Mouse (Mus musculus) limb, embryonic 14.5 days (tissue): ENCODE data around the gene Chrm4. TPM values are rescaled to one million over a fixed set of nuclear protein-coding genes. Genes with fewer than 3 reads are reported as not detected.

Source experiments
- ATAC-seq: fragments of 200-750 bp; cut with Nextera tagmentation; 2 replicates; pipeline ENCODE4 v1.8.0; 2017; ENCODE audit warnings: low read depth, moderate number of reproducible peaks, moderate TSS enrichment; ENCODE audit not compliant: low FRiP score
- DNase-seq: peaks from one replicate; pipeline ENCODE4 v3.0.0-alpha.2; 2015; ENCODE audit warnings: low spot score
- H3K27ac ChIP-seq: fragments of 300-500 bp; sonication (generic); replicated peaks from 2 replicates; pipeline ENCODE4 v1.5.1; 2014; ENCODE audit warnings: low read depth, mild to moderate bottlenecking, low read length, moderate library complexity, mixed read lengths
- H3K27me3 ChIP-seq: fragments of 300-500 bp; sonication (generic); 2 replicates; pipeline ENCODE4 v1.6.1; 2014; ENCODE audit warnings: low read length, mixed read lengths; ENCODE audit not compliant: control insufficient read depth, insufficient read depth
- H3K36me3 ChIP-seq: fragments of 300-500 bp; sonication (generic); 2 replicates; pipeline ENCODE4 v1.6.1; 2014; ENCODE audit warnings: mild to moderate bottlenecking, low read length, moderate library complexity, mixed read lengths; ENCODE audit not compliant: control insufficient read depth, insufficient read depth
- H3K4me1 ChIP-seq: fragments of 300-500 bp; sonication (generic); 2 replicates; pipeline ENCODE4 v1.6.1; 2014; ENCODE audit warnings: antibody characterized with exemption, low read length, mixed read lengths; ENCODE audit not compliant: control insufficient read depth, insufficient read depth
- H3K4me2 ChIP-seq: fragments of 300-500 bp; sonication (generic); replicated peaks from 2 replicates; pipeline ENCODE4 v1.6.1; 2014; ENCODE audit warnings: low read depth, mild to moderate bottlenecking, low read length, moderate library complexity; ENCODE audit not compliant: severe bottlenecking
- H3K4me3 ChIP-seq: fragments of 300-500 bp; sonication (generic); replicated peaks from 2 replicates; pipeline ENCODE4 v1.5.1; 2014; ENCODE audit warnings: low read length
- H3K9ac ChIP-seq: fragments of 300-500 bp; sonication (generic); 2 replicates; pipeline ENCODE4 v1.6.1; 2014; ENCODE audit warnings: mild to moderate bottlenecking, low read depth, low read length, moderate library complexity; ENCODE audit not compliant: severe bottlenecking
- H3K9me3 ChIP-seq: fragments of 300-500 bp; sonication (generic); 2 replicates; pipeline ENCODE4 v1.6.1; 2016; ENCODE audit warnings: low read length; ENCODE audit not compliant: control insufficient read depth
- POLR2A ChIP-seq: fragments of 200-500 bp; IDR thresholded peaks from 2 replicates; pipeline ENCODE4 v1.8.0; 2012; ENCODE audit warnings: inconsistent platforms, mild to moderate bottlenecking, moderate library complexity, borderline replicate concordance; ENCODE audit not compliant: insufficient read depth, insufficient read length; ENCODE audit errors: extremely low read depth
- WGBS: fragments of 180-500 bp; shearing (Covaris S2); extraction: QIAGEN DNeasy Blood & Tissue Kit; methylation state at CpG from one replicate; pipeline ENCODE4 v1.1.7; 2014; 5-methylcytosine and 5-hydroxymethylcytosine counted together
- polyA plus RNA-seq, 2 experiments: library from polyadenylated mRNA; depleted of rRNA in 1 of 2; stranded (reverse) in 1 of 2; unstranded in 1 of 2; fragments of >200 nt; fragmentation: Nextera tagmentation in 1 of 2; extraction: Ambion mirVana in 1 of 2; gene quantifications; 2 replicates each; pipeline versions ENCODE4 v1.2.1 to v1.2.3; 2012 to 2014

Gene Chrm4
- polyA plus RNA-seq, 2 experiments = 0.17 to 0.47 TPM

DNA sequence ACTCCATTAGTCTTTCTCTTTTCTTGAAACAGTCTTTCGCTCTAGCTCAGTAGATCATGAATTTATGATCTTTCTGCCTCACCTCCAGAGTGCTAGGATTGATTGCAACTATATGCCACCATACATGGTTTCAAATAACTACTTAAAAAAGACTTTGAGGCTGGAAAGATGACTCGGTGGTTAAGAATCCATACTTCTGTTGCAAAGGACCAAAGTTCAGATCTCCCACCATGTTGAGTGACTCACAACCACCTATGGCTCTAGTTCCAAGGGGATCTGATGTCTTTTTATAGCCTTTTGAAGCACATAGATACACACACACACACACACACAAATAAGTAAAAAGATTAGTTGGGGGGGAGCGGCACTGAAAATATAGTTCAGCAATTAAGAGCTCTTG lies 31.6 kb upstream of the Chrm4 start:
- Histone ChIP-seq H3K9ac (no peak overlapping the region), H3K27me3 (no peaks in the 10 kb centered on the region), H3K9me3 (no peaks in the 10 kb centered on the region), H3K27ac (no peak overlapping the region), H3K4me3 (no peak overlapping the region), H3K36me3 (peaks cover 23% of the 10 kb centered on the region), H3K4me1 (no peaks in the 10 kb centered on the region), H3K4me2 (no peak overlapping the region)
- TF ChIP-seq POLR2A = no peak
- ATAC-seq = no peak
- DNase-seq = no peak
- WGBS = 89% methylated on average over 3 of the region's 3 CpGs

DNA sequence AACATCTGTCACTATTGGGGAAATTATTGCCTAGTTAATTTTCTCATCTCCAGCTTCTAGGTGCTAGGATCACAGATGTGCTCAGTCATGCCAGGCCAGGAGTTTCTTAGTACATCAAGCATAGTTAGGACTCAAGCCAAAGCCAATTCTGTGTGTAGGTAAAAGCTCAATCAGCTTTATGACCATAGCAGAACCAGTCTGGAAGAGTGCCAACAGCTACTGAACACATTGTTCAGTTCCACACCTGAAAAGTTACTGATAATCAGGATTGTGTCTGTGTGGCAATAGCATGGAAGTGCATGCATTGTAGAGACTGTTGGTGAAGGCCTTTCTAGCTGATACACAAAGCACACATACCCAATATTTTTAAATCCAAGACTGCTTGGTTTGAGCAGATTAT lies 29.1 kb upstream of the Chrm4 start:
- Histone ChIP-seq H3K27me3 (no peaks in the 10 kb centered on the region), H3K9ac (no peak overlapping the region), H3K9me3 (no peaks in the 10 kb centered on the region), H3K27ac (no peak overlapping the region), H3K4me1 (no peaks in the 10 kb centered on the region), H3K36me3 (peaks cover 20% of the 10 kb centered on the region), H3K4me2 (no peak overlapping the region), H3K4me3 (no peak overlapping the region)
- DNase-seq = no peak
- TF ChIP-seq POLR2A = no peak
- no peak for ATAC-seq

DNA sequence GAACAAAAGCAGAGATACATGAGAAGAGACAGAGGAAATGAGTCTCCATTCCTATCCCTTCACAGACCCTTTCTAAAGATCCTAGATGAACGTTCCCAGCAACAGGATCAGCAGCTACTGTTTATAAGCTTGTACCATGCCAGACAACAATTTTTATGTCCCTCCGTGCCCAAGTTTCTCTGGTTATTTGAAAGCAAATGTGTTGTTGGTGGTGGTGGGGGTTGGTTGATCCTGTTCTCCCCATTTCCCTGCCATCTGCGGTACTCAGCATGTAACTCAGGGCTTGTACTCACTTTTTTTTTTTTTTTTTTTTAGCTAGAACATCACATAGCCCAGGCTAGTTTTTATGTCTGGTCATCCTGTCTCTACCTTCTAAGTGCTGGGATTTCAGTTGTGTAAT lies 27.9 kb upstream of the Chrm4 start:
- Histone ChIP-seq H3K27ac (no peak overlapping the region), H3K4me1 (no peaks in the 10 kb centered on the region), H3K4me3 (no peak overlapping the region), H3K27me3 (no peaks in the 10 kb centered on the region), H3K36me3 (peaks cover 20% of the 10 kb centered on the region), H3K9me3 (no peaks in the 10 kb centered on the region), H3K4me2 (no peak overlapping the region), H3K9ac (no peak overlapping the region)
- DNase-seq (no peak), ATAC-seq (no peak)
- TF ChIP-seq POLR2A = no peak
- 92% methylated on average over 3 of the region's 3 CpGs for WGBS

DNA sequence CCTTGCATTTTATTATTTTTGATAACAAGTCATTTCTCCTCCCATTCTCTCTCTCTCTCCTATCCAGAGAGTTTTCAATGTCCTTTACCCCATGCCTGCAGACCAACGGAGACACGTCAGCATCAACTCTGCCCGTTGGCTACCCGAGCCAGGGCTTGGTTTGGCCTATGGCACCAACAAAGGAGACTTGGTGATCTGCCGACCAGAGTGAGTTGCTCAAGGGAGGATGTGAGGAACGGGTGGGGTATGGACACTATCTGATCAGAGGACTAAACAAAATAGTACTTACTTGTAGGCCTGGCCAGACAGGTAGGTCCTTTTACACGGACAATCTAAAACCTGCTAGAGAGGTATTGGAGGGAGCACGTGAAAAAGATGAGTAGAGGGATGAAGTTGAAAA lies 26.6 kb upstream of the Chrm4 start:
- no peak overlapping the region for H3K4me2 ChIP-seq
- H3K9me3 ChIP-seq = no peaks in the 10 kb centered on the region
- WGBS = 91% methylated on average over 8 of the region's 8 CpGs
- TF ChIP-seq POLR2A = no peak
- no peak for ATAC-seq
- no peak for DNase-seq
- no peaks in the 10 kb centered on the region for H3K4me1 ChIP-seq
- H3K36me3 ChIP-seq = peaks cover 22% of the 10 kb centered on the region
- no peak overlapping the region for H3K4me3 ChIP-seq
- H3K27ac ChIP-seq = no peak overlapping the region
- no peak overlapping the region for H3K9ac ChIP-seq
- no peaks in the 10 kb centered on the region for H3K27me3 ChIP-seq

DNA sequence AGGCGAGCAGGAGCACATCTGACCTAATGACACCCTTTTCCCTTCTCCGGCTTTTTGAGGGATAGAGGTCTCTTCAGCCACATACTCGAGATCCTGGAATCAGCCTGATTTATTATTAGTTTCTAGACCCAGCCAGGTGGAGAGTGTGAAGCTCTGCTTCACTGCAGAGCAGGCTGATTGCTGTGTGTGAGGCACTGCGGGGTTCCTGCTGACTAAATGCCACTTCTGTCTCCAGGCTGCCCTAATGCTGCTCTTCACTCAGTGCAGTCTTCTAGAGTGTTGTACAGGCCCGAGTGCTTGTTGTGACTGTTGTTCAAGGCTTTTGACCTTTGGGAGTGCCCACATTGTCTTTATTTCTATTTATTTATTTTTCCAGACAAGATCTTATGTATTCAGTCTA lies 24.7 kb upstream of the Chrm4 start:
- ATAC-seq = no peak
- Histone ChIP-seq H3K27me3 (no peaks in the 10 kb centered on the region), H3K36me3 (peaks cover 25% of the 10 kb centered on the region)

DNA sequence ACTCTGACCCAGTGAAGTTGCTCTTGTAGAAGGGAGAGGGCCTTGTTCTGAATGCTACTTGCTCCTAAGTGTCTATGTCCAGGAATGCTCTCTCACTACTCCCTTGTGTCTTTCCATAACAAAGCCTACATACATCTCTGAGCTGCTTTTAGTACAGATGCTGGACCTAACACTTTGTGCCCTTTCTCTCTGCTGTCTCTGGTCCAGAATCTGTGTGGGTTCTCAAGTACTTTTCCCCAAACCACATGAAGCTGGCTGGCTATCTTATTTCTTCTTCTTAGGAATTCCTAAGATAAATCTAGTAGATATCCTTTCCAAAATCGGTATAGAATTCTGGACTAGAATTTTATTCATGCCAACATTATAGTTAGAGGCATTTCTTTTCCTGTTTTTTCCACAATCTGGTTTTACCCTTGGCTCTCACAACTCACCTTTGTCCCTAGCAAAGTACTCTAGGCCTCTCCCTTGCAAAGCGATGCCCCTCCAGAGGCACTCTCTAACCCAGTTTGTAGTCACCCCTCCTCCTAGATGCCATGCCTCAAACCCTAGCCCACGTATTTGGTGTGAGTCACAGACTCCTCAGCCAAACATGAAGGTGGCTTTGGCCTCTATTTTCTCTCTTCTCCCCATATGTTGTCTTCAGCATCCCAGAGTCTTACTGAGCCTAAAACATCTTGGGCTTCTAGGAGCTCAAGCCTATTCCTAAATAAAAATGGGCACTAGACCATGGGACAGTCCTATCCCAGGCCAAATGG lies 23.7 kb upstream of the Chrm4 start:
- 90% methylated on average over 3 of the region's 3 CpGs for WGBS
- H3K27me3 ChIP-seq = no peaks in the 10 kb centered on the region
- H3K4me1 ChIP-seq = no peaks in the 10 kb centered on the region
- no peak for ATAC-seq
- H3K9ac ChIP-seq = no peak overlapping the region
- H3K4me3 ChIP-seq = no peak overlapping the region
- peaks cover 25% of the 10 kb centered on the region for H3K36me3 ChIP-seq
- DNase-seq = no peak
- TF ChIP-seq POLR2A = no peak
- H3K4me2 ChIP-seq = no peak overlapping the region
- no peaks in the 10 kb centered on the region for H3K9me3 ChIP-seq
- no peak overlapping the region for H3K27ac ChIP-seq

More for the DNA sequence above, 24.7 kb upstream of the Chrm4 start:
- H3K9ac ChIP-seq = no peak overlapping the region
- H3K4me1 ChIP-seq = no peaks in the 10 kb centered on the region
- no peak for DNase-seq
- 68% methylated on average over 5 of the region's 5 CpGs for WGBS
- H3K4me2 ChIP-seq = no peak overlapping the region
- TF ChIP-seq POLR2A = no peak
- H3K9me3 ChIP-seq = no peaks in the 10 kb centered on the region
- H3K27ac ChIP-seq = no peak overlapping the region
- no peak overlapping the region for H3K4me3 ChIP-seq
